Mouse (Mus musculus): ENCODE data around the gene Ggcx.

Ggcx gene

GRCm38 (mm10) chr6:72387816-72388215 lies 26.3 kb upstream of the Ggcx start:
- DNase-seq (ENCODE audit: low spot score in 2 of 2) = no peak

GRCm38 (mm10) chr6:72388266-72388665 lies 25.8 kb upstream of the Ggcx start:
- no peak for DNase-seq (ENCODE audit: low spot score in 2 of 2)

GRCm38 (mm10) chr6:72388791-72389329 lies 25.2 kb upstream of the Ggcx start:
- DNase-seq (ENCODE audit: low spot score in 2 of 2) = no peak

DNA sequence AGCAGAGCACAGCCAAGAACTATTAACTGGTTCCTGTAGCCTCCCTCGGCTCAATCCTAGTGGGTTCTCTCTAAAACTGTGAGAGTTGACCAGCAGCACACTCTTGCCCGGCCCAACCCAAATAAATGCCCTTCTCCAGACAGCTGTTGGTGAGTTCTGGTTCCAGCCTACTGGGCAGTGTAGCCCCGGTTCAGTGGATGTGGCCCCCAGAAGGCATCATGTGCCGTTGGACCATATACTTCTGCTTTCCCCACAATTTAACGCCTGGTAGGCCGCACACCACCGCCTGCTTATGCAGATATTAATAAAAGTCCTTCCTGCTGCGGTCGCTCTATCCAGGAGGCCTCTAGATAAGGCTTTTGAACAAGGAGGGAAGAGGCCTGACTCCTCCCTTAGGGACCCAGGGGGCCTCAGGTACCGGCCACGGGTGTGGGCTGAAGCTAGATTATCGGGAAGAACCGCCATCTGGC lies 24.6 kb upstream of the Ggcx start:
- no peak for DNase-seq (ENCODE audit: low spot score in 2 of 2)

DNA sequence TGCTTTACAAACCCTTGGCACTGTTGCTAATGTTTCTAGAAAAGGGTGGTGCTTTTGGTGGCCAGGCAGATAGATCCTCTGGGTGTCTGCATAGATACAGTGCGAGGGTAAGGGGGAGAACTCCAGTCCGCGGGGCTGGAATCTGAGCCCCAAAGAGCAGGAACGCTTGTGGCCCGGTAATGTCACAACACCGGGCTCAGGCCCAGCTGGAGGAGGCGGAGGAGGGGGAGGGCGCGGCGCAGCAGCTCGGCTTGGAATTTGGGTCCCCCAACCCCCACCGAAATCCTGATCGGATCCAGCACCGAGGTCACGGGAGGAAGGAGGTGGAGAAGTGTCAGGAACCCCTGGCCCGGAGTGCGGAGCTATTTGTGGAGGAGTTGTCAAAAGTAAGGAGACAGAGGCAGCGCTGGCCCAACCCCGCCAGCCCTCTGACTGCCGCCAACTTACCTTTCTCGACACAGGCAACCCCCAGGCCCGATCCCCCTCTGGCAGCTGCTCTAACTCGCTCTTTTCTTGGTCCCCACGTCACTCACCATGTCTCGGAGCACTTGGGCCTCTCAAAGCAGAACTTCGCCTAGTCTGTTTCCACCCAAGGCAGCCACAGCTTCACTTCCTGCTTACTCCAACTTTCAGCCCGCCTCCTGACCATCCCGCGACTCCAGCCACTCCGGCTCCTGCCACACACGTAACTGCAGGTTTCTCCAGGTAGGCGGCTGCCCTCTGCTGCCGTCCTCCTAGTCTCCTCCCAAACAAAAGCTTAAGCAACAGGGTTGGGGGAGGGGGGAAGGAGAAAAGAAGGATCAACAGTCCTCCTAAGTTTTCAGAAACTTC lies 24.0 kb upstream of the Ggcx start, which contains the start of gene Vamp8:
TSS of gene Vamp8 (minus strand) at position 763 of the 831 bp plus-strand sequence.
- peak in 1 of 2 experiments; percentile 26 for DNase-seq (ENCODE audit: low spot score in 2 of 2)

GRCm38 (mm10) chr6:72390795-72391521 lies 23.1 kb upstream of the Ggcx start:
- no peak for DNase-seq (ENCODE audit: low spot score in 2 of 2)

DNA sequence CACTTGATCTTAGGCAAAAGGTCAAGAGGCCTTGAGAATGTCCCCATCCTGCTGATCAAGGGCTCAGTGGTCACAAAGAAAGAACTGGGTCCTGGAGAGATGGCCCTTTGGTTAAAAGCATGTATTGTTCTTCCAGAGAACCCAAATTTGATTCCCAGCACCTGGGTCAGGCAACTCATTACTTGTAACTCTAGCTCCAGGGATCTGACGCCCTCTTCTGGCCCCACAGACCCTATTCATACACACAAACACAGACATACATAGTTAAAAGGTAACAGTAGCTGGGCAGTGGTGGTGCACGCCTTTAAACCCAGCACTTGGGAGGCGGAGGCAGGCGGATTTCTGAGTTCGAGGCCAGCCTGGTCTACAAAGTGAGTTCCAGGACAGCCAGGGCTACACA lies 21.8 kb upstream of the Ggcx start:
- DNase-seq (ENCODE audit: low spot score in 2 of 2) = no peak

DNA sequence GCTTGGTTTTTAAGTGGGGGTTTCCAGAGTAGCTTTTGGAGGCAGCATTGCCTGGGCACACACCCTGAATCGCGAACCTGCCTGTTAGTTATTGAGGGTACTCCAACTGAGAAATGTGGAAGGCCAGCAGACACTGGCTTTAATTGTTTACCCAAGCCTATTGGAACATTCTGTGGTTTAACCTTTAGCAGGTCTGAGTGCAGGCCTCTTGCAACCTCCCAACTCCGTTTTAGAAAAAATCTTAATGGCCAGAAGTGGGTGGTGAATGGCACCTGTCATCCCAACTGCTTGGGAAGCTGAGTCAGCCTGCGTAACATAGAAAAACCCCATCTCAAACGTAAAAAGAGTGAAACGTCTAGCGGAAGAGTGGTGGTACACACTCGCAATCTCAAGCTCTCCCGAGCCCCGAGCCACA lies 17.3 kb upstream of the Ggcx start:
- DNase-seq (ENCODE audit: low spot score in 2 of 2) = no peak

DNA sequence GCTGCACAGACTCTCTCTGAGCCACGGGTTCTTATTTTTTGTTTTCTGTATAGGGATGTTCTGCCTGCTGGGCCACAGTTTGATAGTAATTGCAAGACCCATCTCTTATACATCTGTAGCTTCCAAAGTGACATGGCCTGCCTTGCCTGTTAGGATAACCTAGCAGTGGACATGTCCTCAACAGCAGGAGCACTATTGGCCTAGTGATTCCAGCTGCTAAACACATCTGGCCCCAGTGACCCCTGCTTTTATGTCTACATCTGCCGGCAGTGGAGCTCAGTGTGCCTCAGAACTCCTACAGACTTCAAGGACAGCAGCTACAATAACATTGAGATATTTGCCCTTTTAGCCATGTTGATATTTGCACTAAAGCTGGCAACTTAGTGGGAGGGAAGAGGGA lies 14.1 kb upstream of the Ggcx start:
- DNase-seq (ENCODE audit: low spot score in 2 of 2) = no peak

DNA sequence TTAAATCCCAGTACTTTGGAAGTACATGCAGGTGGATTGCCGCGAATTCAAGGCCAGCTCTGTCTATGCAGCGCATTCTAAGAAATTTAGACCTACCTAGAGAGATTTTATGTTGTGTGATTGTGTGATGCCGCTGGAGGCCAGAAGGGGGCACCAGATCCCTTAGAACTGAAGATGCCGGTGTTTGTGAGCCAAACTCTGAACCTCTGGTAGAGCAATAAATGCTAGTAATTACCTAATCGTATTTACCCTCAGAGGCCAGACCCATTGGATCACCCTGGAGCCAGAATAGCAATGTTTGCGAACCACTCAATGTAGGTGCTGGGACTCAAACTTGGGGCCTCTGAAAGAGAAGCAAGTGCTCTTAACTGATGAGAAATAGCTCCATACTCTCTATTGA lies 12.2 kb upstream of the Ggcx start:
- peak in 1 of 2 experiments; percentile 65 for DNase-seq (ENCODE audit: low spot score in 2 of 2)

DNA sequence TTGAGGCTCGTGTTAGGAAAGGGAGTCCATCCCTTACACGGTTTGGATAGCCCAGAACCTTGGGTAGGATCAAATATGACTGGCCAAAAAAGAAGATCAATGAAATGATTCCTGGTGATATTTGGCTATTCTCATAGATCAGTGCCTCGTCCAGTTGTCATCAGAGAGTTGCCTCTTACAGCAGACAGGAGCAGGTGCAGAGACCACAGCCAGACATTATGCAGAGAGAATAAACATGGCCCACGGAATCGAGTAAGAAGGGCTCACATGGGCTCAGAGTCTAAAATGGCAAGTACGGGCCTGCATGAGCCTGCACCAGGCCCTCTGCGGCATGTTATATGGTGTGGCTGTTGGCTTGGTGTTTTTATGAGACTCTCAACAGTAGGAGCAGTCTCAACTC lies 8.8 kb upstream of the Ggcx start:
- no peak for DNase-seq (ENCODE audit: low spot score in 2 of 2)

- DNase-seq (ENCODE audit: low spot score in 2 of 2) = peak; percentile 57 to 79
Observed at GRCm38 (mm10) chr6:72407119-72407518, 7.0 kb upstream of the Ggcx start.

- peak in 1 of 2 experiments; percentile 59 for DNase-seq (ENCODE audit: low spot score in 2 of 2)
Observed at GRCm38 (mm10) chr6:72409567-72409966, 4.5 kb upstream of the Ggcx start.

GRCm38 (mm10) chr6:72410003-72410402 lies 4.1 kb upstream of the Ggcx start:
- no peak for DNase-seq (ENCODE audit: low spot score in 2 of 2)

DNA sequence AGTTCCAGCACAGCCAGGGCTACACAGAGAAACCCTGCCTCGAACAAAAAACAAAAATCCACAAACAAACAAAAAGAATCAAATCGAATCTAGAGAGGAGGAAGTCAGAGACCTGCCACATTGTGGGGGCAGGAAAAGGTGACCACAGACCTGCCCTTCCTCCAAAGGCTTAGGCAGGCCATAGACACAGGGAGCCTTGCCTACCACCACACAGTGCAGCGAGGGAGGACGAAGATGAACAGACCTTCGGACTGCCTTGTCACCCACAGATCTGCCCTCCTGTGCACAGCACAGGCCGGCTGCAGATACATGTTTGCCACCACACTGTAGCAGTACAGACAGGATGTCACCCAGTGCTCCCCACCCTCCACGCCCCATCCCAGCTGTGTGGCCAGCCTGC lies 3.6 kb upstream of the Ggcx start:
- DNase-seq (ENCODE audit: low spot score in 2 of 2) = no peak

GRCm38 (mm10) chr6:72415181-72415580 lies 1.1 kb downstream of the Ggcx start:
- DNase-seq (ENCODE audit: low spot score in 2 of 2) = no peak

DNA sequence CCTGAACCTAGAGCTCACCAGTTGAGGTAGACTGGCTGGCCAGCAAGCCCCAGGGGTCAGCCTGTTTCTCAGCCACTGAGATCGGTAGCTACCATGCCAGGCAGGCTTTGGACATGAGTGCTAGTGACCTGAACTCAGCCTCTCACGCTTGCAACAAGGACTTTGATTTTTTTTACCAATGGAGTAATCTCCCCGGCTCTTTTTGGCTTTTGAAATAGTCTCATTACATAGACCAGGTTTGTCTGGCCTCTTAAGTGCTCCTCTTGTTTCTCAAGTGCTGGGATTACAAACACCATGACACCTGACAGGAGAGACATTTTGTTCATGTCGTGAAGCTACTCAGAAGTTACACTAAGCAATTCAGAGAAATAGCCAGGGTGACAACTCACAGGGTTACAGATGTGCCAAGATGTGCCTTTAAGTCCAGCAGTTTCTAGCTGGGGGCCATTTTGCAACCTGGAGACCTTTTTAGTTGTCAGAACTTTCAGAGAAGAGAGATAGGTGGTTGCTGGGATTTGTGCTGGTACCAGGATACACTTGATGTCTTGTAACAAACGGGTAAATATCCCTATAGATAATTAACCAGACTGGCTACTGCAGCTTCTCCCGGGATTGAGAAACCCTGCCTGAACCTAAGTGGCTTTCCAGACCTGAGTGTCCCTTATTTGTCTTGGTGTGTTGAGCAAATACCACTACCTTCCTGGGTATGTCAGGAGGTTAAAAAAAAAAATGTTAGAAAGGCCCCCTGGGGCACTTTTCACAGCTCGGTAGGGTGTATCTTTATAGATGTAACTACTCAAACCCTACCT lies 2.1 kb downstream of the Ggcx start:
- no peak for DNase-seq (ENCODE audit: low spot score in 2 of 2)

DNA sequence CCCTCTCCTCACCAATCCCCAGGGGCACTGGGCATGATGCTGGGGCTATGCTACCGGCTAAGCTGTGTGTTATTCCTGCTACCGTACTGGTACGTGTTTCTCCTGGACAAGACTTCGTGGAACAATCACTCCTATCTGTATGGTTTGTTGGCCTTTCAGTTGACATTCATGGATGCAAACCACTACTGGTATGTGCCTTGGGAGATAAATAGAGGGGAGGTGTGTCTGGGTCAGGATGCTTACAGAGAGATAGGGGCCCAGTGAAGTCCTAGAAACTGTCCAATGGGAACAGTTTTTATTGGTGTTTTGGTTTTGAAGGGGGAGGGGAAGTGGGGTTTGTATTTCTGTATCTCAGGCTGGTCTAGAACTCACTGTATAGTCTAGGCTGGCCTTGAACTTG lies 4.2 kb downstream of the Ggcx start:
- DNase-seq (ENCODE audit: low spot score in 2 of 2) = no peak

DNA sequence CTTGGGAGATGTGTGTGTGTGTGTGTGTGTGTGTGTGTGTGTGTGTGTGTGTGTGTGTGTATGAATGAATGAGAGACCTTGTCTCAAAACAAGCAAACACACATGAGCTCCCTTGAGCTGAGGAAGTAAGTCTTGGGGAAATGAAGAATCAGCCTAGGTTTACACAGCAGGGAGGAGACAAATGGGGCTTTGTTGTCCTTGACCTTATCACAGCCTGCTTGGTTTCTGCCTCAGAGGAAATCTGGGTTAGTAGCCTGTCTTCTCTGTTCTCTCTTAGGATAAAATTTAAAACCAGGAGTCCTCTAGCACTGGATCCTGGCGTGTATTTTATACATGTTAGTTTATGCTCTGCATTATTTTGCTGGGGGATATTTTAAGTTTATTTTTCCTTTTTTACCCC lies 5.7 kb downstream of the Ggcx start:
- no peak for DNase-seq (ENCODE audit: low spot score in 2 of 2)

GRCm38 (mm10) chr6:72420901-72421300 lies 6.8 kb downstream of the Ggcx start:
- no peak for DNase-seq (ENCODE audit: low spot score in 2 of 2)

GRCm38 (mm10) chr6:72425646-72426045 lies 11.5 kb downstream of the Ggcx start:
- DNase-seq (ENCODE audit: low spot score in 2 of 2) = no peak

DNA sequence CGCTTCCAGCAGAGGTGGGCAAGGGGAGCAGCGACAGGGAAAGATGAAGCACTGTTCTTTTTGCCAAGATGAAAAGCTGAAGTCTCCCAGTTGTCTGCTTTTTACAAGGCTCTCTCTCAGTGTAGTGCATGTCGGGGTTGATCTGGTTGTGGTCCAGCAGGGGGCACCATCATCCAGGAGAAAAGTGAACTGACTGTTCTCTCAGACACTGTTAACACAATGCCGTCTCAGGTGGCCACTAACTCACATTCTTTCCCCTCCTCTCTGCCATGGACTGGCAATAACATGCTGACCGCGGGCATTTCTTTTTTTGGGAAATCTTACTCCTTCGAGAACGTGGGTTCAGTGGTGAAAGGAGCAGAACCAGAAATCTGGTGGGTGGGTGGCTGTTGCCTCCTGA lies 13.9 kb downstream of the Ggcx start:
- DNase-seq (ENCODE audit: low spot score in 2 of 2) = peak; percentile 62 to 73

All from frontal cortex, postnatal 14 days (tissue).